Mouse (Mus musculus) myocyte (in vitro differentiated cells): ENCODE measurements at regions not wholly inside any gene's neighbourhood (a gene's known extent, or its start where the extent isn't known, plus 50 kb on each side); places are given as distances from the start of the nearest gene placed in this dataset.

Source experiments
- H3K27me3 ChIP-seq: one replicate; pipeline ENCODE4 v1.6.1; 2011; ENCODE audit not compliant: control insufficient read depth, insufficient read depth, insufficient read length
- H3K36me3 ChIP-seq: one replicate; pipeline ENCODE4 v1.6.1; 2011; ENCODE audit not compliant: control insufficient read depth, insufficient read depth
- H3K4me2 ChIP-seq: one replicate; pipeline ENCODE4 v1.6.1; 2011; ENCODE audit warnings: low read depth, control low read depth
- H3K4me3 ChIP-seq: one replicate; pipeline ENCODE4 v1.5.1; 2011; ENCODE audit warnings: mild to moderate bottlenecking, control low read depth, moderate library complexity
- H3K79me2 ChIP-seq: one replicate; pipeline ENCODE4 v1.6.1; 2011; ENCODE audit not compliant: control insufficient read depth, insufficient read depth
- H3ac ChIP-seq: one replicate; pipeline ENCODE4 v1.6.1; 2011; ENCODE audit not compliant: control insufficient read depth, insufficient read length
- CEBPB ChIP-seq: IDR thresholded peaks from 2 replicates; pipeline ENCODE4 v1.6.1; 2011; ENCODE audit warnings: mild to moderate bottlenecking, moderate library complexity; ENCODE audit not compliant: poor library complexity, insufficient read depth, severe bottlenecking
- E2F4 ChIP-seq: IDR thresholded peaks from one replicate; pipeline ENCODE4 v1.6.1; 2011; ENCODE audit warnings: mild to moderate bottlenecking, control low read depth, moderate library complexity; ENCODE audit not compliant: insufficient read depth
- MAX ChIP-seq: IDR thresholded peaks from one replicate; pipeline ENCODE4 v1.6.1; 2011; ENCODE audit warnings: low read depth, mild to moderate bottlenecking, control low read depth
- MYOD1 ChIP-seq, 3 experiments: IDR thresholded peaks; one replicate each; pipeline ENCODE4 v1.6.1; 2011; ENCODE audit warnings: control low read depth in 2 of 3, low read depth in 2 of 3, mild to moderate bottlenecking in 2 of 3, moderate library complexity in 1 of 3; ENCODE audit not compliant: insufficient read length in 2 of 3, control insufficient read depth in 1 of 3
- MYOG ChIP-seq, 3 experiments: IDR thresholded peaks; one replicate each; pipeline ENCODE4 v1.6.1; 2011; ENCODE audit warnings: control low read depth in 2 of 3, low read depth in 2 of 3, mild to moderate bottlenecking in 2 of 3; ENCODE audit not compliant: insufficient read length in 2 of 3, control insufficient read depth in 1 of 3, insufficient read depth in 1 of 3
- POLR2A ChIP-seq: IDR thresholded peaks from one replicate; pipeline ENCODE4 v1.6.1; 2011; ENCODE audit warnings: low read depth, mild to moderate bottlenecking, control low read depth, moderate library complexity; ENCODE audit not compliant: insufficient read length
- POLR2AphosphoS2 ChIP-seq: IDR thresholded peaks from one replicate; pipeline ENCODE4 v1.6.1; 2011; ENCODE audit warnings: low read depth, control low read depth; ENCODE audit not compliant: insufficient read length
- REST ChIP-seq: IDR thresholded peaks from one replicate; pipeline ENCODE4 v1.6.1; 2011; ENCODE audit warnings: mild to moderate bottlenecking, control low read depth, moderate library complexity; ENCODE audit not compliant: insufficient read depth, insufficient read length
- SRF ChIP-seq: IDR thresholded peaks from one replicate; pipeline ENCODE4 v1.6.1; 2011; ENCODE audit warnings: low read depth; ENCODE audit not compliant: control insufficient read depth, insufficient read length
- TCF12 ChIP-seq: IDR thresholded peaks from one replicate; pipeline ENCODE4 v1.6.1; 2011; ENCODE audit warnings: mild to moderate bottlenecking, control low read depth; ENCODE audit not compliant: poor library complexity, insufficient read depth, severe bottlenecking
- TCF3 ChIP-seq: IDR thresholded peaks from one replicate; pipeline ENCODE4 v1.6.1; 2011; ENCODE audit warnings: low read depth, control low read depth; ENCODE audit not compliant: insufficient read length
- USF1 ChIP-seq: IDR thresholded peaks from one replicate; pipeline ENCODE4 v1.6.1; 2011; ENCODE audit warnings: low read depth, mild to moderate bottlenecking, control low read depth, moderate library complexity

DNA sequence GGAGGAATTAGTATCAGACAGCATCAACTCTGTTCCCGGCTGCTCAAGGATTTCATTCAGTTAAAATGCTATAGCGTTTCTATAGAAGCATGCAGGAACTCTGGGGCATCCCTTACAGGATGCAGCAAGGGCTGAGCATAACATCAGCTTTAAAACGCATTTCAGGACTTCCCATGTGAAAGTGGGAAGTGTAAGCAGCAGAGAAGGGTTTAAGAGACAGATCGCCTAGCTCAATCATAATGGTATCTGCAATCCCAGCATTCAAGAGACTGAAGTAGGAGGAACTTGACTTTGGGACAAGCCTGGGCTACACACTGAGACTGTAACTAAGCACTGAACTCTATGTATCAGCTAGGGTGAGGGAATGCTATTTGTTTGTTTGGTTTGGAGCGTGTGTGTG, 96.2 kb upstream of the Arhgap32 start:
- H3K4me3 ChIP-seq: no peak overlapping the region
- H3ac ChIP-seq: no peak overlapping the region
- H3K36me3 ChIP-seq: no peaks in the 10 kb centered on the region
- H3K4me2 ChIP-seq: no peak overlapping the region
- no peaks in the 10 kb centered on the region for H3K79me2 ChIP-seq
- TF ChIP-seq USF1: no peak
- no peak for TF ChIP-seq TCF12
- TF ChIP-seq REST: no peak
- H3K27me3 ChIP-seq: no peaks in the 10 kb centered on the region

DNA sequence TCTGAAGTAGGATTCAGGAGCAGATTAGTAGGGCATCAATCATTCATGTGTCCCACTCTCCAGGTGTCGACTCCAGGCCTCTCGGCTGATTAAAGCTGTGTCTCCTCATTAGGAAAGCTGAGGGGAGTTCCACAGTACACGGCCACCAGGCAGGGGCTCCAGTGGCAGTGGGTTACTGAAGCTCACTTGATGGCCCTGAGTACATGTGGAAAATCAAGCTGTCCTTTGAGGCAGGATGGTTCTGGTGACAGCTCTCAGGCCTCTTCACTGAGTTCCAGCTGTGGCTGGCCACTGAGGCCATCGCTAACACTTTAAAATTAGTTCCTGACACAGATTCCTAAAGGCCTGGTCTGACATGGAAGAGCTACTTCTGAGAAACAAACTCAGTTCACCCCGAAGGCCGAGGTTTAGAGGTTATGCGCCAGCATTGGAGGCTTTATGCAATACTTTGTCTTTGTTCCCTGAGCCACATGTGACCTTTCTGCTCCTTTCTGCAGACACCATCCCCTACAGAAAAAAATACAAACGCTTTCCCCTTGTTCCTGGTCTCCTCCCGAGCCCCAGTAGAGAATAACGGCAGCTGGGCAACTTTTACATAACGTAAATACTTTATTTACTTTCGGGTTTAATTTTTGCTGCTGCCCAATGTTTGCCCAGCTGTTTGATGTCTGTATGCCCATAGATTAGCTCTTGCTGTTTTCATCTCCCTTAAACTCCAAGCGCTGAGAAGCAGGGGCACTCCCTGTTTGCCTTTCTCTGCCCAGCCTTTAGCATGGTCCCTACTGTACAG, 94.8 kb upstream of the Arhgap32 start:
- Histone ChIP-seq H3K79me2 (no peaks in the 10 kb centered on the region), H3K36me3 (no peaks in the 10 kb centered on the region), H3K4me2 (peak overlapping the region; percentile 27), H3K27me3 (no peaks in the 10 kb centered on the region), H3K4me3 (no peak overlapping the region), H3ac (no peak overlapping the region)
- TF ChIP-seq POLR2A (no peak), MAX (no peak), POLR2AphosphoS2 (no peak), REST (no peak), TCF12 (no peak), CEBPB (no peak), MYOD1 (IDR thresholded peaks at IDR 0.05; ENCODE audit: control insufficient read depth in 1 of 3, insufficient read length in 2 of 3, low read depth in 2 of 3) (no peak), USF1 (no peak), TCF3 (no peak), E2F4 (no peak), MYOG (IDR thresholded peaks at IDR 0.05; ENCODE audit: control insufficient read depth in 1 of 3, insufficient read depth in 1 of 3, insufficient read length in 2 of 3, low read depth in 2 of 3) (no peak), SRF (no peak)

GRCm38 (mm10) chr9:32021755-32022154, 94.2 kb upstream of the Arhgap32 start:
- TF ChIP-seq E2F4 (no peak), SRF (no peak), MAX (no peak), CEBPB (no peak), TCF3 (no peak), POLR2AphosphoS2 (no peak), MYOD1 (IDR thresholded peaks at IDR 0.05; ENCODE audit: control insufficient read depth in 1 of 3, insufficient read length in 2 of 3, low read depth in 2 of 3) (no peak), REST (no peak), USF1 (no peak), MYOG (IDR thresholded peaks at IDR 0.05; ENCODE audit: control insufficient read depth in 1 of 3, insufficient read depth in 1 of 3, insufficient read length in 2 of 3, low read depth in 2 of 3) (no peak), POLR2A (no peak)
- Histone ChIP-seq H3K4me3 (no peak overlapping the region), H3ac (no peak overlapping the region), H3K79me2 (no peaks in the 10 kb centered on the region), H3K36me3 (no peaks in the 10 kb centered on the region), H3K27me3 (no peaks in the 10 kb centered on the region), H3K4me2 (peak overlapping the region; percentile 27)

GRCm38 (mm10) chr9:32022996-32023395, 92.9 kb upstream of the Arhgap32 start:
- H3K4me2 ChIP-seq: no peak overlapping the region
- H3ac ChIP-seq: no peak overlapping the region
- H3K27me3 ChIP-seq: no peaks in the 10 kb centered on the region
- no peaks in the 10 kb centered on the region for H3K36me3 ChIP-seq
- H3K79me2 ChIP-seq: no peaks in the 10 kb centered on the region
- no peak overlapping the region for H3K4me3 ChIP-seq
- TF ChIP-seq MAX: no peak
- TF ChIP-seq SRF: no peak
- no peak for TF ChIP-seq REST
- no peak for TF ChIP-seq POLR2A
- TF ChIP-seq CEBPB: no peak
- TF ChIP-seq MYOD1 (IDR thresholded peaks at IDR 0.05; ENCODE audit: control insufficient read depth in 1 of 3, insufficient read length in 2 of 3, low read depth in 2 of 3): no peak
- no peak for TF ChIP-seq USF1
- TF ChIP-seq TCF3: no peak
- TF ChIP-seq E2F4: no peak
- TF ChIP-seq TCF12: no peak
- no peak for TF ChIP-seq MYOG (IDR thresholded peaks at IDR 0.05; ENCODE audit: control insufficient read depth in 1 of 3, insufficient read depth in 1 of 3, insufficient read length in 2 of 3, low read depth in 2 of 3)
- no peak for TF ChIP-seq POLR2AphosphoS2

DNA sequence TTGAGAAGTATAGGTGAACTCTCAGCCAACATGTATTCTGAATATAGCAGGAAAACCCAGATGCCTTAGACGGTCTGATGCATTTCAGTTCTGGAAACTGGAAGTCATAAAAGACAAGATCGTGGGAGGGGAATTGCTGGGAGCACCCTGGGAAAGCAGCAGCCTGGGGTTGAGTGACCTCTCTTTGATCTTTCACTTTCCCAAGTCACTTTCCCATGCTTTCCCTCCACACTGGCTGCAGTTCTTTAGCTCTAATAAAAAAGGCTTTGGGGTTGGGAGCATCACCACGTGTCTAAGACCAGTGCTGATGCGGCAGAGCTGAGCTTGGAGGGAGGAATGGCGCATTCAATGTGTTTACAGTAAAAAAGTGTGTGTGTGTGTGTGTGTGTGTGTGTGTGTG, 91.2 kb upstream of the Arhgap32 start:
- H3K79me2 ChIP-seq: no peaks in the 10 kb centered on the region
- no peak overlapping the region for H3K4me2 ChIP-seq
- no peaks in the 10 kb centered on the region for H3K27me3 ChIP-seq
- H3K36me3 ChIP-seq: no peaks in the 10 kb centered on the region
- no peak overlapping the region for H3ac ChIP-seq
- no peak overlapping the region for H3K4me3 ChIP-seq
- TF ChIP-seq MYOG (IDR thresholded peaks at IDR 0.05; ENCODE audit: control insufficient read depth in 1 of 3, insufficient read depth in 1 of 3, insufficient read length in 2 of 3, low read depth in 2 of 3): no peak
- TF ChIP-seq MAX: no peak
- no peak for TF ChIP-seq SRF
- no peak for TF ChIP-seq POLR2AphosphoS2
- no peak for TF ChIP-seq TCF3
- no peak for TF ChIP-seq MYOD1 (IDR thresholded peaks at IDR 0.05; ENCODE audit: control insufficient read depth in 1 of 3, insufficient read length in 2 of 3, low read depth in 2 of 3)
- TF ChIP-seq TCF12: no peak
- no peak for TF ChIP-seq CEBPB
- no peak for TF ChIP-seq POLR2A
- TF ChIP-seq E2F4: no peak
- no peak for TF ChIP-seq REST
